Mouse (Mus musculus) gastrocnemius, postnatal 14 days (tissue): ENCODE measurements around the gene Ppp3cb. TPM values are rescaled to one million over a fixed set of nuclear protein-coding genes. Genes with fewer than 3 reads are reported as not detected.
A peak's percentile ranks its signal among the peaks of the same experiment; 100 is the strongest.

Source experiments
- DNase-seq: peaks from one replicate; pipeline ENCODE4 v3.0.0; 2021; ENCODE audit warnings: mixed read lengths
- intact Hi-C: fragments of 180-260 bp; cut with DNase I; formaldehyde crosslinking; loops from one replicate; pipeline ENCODE4 v1.15.1; 2025; ENCODE audit warnings: low total_unique reads
- total RNA-seq, 2 experiments: library from RNA; stranded (reverse); gene quantifications; 2 replicates each; pipeline ENCODE4 v1.2.3; 2021

The Ppp3cb gene
- total RNA-seq, 2 experiments from 2014 or later, result 101 to 107 TPM

DNA sequence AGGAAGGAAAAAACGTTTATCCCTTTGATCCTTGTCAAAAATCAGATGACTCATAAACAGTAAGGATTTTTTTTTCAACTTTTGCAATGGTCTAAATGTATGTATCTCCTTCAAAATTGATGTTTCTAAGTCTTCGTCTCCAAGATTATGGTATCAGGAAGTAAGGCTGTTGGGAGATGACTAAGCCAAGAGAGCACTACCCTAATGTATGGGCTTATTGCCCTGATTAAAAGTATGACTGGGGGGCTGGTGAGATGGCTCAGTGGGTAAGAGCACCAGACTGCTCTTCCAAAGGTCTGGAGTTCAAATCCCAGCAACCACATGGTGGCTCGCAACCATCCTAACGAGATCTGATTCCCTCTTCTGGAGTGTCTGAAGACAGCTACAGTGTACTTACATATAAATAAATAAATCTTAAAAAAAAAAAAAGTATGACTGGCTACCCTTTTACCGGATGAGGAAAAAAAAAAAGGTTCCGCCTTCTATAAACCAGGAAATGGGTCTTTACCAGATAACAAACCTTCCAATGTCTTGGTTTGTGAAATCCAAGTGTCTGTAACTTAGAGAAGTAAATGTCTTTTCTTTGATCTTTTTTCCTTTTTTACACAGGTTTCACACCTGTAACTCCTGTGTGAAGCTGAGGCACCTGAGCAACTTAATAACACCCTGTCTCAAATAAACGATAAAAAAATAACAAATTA lies 64.2 kb downstream of the Ppp3cb start:
- DNase-seq, result no peak
- intact Hi-C loops, result no loop called here

DNA sequence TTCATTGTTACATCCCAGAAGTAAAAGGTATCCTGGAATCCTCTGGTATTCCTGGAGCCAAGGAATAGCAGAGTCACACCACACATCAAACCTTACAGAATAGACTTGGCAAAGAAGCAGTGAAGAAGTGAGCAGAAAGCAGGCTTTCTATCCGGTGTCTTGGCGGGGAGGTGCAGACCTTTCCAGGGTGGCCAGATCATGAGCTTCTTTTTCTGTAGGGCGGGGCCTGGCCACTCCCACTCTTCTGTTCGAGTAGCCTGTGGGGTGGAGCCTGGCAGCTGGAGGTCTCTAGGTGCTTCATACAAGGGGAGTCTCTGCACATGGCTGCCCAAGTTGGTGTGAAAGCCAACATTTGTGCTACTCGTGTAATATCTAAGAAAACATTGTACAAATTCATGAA lies 65.2 kb downstream of the Ppp3cb start:
- no peak for DNase-seq
- intact Hi-C loops, result no loop called here

DNA sequence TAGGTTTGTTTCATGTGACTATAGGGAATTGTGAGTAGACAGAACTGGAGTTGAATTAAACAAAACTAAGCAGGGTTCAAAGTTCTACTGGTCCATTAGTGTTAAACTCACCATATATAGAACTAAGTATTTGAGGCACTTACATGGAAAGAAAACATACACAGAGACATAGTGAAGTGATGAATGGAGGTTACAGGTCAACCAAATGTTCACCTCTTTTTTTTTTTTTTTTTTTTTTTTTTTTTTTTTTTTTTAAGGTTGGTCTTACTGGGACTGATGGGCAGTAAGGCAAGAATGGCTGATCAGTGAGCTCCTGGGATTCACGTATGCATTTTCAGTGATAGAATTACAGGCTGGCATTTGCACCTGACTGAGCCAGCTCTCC lies 66.2 kb downstream of the Ppp3cb start:
- DNase-seq, result no peak
- intact Hi-C loops, result no loop called here

DNA sequence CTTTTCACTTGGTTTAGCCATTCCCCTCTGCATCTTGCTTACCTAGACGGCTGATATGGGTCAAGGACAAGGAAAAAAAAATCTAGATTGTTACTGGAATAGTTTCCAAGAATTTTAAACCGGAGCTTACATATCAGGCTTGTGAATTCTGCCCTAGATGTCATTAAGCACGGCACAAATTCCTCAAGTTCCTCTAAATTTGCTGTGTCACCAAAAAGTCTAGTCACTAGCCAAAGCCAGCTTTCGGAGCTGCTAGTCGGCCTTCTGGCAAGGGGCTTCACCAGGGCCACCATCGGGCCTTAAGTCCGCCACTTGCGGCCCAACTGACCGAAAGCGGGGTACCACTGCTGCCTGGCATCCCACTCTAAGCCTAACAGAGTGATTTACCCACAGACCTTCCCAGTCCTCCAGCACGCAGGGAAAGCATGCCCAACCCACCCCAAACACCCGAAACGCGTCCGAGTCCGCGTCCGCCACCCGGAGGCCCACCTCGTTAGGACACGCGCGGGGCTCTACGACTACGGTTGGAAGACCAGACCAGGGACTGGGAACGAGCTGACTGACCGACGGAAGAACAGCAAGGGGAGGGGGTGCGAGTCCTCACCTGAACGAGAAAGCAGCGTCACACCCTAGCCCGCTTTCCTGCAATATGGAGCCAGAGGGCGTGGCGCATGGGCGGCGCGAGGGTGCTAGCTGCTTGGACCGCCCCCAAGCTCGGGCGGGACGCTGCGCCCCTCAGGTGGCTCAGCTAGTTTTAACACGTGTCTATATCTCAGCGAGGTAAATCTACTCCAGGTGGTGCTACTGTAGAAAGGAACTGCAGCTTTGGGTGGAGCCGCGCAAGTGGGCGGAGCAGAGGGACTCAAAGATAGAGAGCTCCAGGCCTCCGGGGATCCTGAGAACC lies 66.8 kb downstream of the Ppp3cb start, which contains the start of gene Anxa7:
Anxa7 (minus strand) TSS at position 843 of the 904 bp plus-strand sequence.
- peak; percentile 59 for DNase-seq
- intact Hi-C loops, result no loop called here

DNA sequence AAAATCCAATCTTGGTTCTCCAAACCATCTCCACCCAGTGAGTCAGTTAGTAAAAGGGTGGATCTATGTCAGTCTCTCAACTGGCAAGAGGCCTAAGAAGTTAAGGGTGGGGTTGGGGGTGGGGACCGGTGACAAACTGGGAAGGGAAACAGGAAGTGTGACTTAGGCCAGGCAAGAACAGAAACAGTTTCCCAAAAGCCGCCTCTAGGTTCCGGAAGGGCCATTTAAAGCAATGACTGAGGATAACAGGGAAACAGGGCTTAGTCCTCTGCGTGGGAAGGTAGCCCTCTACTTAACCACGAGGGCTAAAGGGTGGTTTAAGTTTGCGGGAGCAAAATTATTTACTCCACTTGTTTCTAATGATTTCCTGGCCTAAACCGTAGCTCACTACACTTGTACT lies 67.6 kb downstream of the Ppp3cb start:
- intact Hi-C loops, result no loop called here
- DNase-seq, result peak; percentile 34

DNA sequence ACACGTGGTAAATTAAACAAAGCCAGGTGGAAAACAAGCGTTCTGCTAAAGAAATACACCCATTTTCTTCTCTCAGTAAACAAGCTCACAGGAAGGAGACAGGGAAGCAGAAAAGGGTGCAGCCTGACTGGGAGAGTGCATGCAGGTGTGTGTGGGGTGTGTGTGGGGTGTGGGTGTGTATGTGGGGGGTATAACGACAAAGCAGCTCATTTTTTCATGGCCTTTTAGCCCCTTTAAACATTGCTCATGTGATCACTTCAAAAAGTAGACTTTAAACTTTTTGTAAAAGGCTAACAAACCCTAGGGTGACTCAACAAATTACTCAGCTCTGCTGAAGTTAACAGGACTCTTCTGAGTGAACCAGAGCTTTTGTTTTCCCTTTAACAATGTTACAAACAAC lies 68.0 kb downstream of the Ppp3cb start:
- DNase-seq, result no peak
- intact Hi-C loops, result no loop called here

DNA sequence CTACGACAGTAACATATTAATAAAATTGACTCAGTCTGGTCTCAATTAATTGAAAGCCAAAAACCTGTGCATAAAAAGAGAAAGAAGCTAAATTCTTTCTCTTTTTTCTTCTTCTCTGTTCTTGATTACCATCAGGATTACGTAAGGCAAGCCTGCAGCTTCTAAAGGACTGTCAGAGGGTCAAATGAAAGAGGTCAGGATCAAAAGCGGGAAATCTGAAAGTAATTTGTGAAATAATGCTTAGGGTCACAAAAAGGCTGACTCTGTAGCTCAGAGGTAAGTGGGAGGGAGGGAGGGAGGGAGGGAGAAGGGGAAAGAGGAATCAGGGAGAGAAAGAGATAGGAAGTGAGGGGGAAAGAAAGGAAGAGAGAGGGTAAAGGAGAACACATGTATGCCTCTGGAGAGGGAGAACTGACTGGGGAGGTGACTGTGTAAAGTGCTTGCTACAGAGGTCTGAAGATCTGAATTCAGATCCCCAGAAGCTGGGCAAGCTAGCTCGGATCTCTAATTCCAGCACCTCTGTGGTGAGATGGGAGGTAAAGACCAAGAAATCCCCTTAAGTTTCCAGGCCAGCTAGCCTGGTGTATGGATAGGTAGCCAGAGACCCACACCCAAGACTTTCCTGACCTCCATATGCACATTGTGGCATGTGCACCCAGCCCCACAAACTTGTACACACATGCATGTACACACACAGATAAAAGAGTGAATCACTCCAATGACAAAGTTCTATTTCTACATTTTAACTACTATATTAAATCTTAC lies 68.9 kb downstream of the Ppp3cb start:
- intact Hi-C loops, result no loop called here
- no peak for DNase-seq

DNA sequence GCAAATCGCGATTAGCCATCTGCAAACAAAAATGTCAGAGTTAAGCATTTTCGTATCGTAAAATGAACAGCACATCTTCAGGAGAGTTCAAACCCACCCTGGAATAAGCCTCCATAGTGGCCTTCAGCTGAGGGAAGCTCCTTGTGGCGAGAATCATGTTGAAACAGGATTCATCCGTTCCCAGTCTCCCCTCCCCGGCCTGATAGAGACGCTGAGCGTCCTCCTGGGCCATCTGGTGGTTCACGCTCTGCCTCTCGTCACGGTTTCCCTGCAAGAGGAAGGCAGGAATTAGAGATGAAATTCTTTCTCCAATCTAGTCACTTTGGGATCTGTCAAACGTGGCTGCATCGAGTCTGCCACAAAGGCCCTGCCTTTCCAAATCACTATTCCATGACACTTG lies 86.2 kb downstream of the Ppp3cb start:
- no peak for DNase-seq
- intact Hi-C loops, result no loop called here

DNA sequence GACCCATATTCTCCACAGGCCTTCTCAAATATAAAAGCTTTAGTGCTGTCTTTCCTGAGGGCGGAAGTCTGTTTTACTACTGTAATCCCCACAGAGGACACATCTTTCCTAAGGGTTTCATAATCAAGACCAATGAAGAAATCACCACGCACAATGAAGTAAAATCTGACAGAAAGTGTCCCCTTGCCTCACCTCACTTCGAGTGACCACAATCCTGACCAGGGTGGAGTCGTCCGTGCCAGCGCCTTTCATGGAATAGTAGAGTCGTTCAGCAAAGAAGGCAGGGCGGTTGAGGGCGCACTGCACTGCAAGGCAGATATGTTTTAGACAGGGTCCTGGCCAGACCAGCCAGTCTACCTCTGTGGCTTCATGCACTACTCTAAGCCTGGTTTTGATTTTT lies 88.0 kb downstream of the Ppp3cb start:
- no peak for DNase-seq
- intact Hi-C loops, result no loop called here

DNA sequence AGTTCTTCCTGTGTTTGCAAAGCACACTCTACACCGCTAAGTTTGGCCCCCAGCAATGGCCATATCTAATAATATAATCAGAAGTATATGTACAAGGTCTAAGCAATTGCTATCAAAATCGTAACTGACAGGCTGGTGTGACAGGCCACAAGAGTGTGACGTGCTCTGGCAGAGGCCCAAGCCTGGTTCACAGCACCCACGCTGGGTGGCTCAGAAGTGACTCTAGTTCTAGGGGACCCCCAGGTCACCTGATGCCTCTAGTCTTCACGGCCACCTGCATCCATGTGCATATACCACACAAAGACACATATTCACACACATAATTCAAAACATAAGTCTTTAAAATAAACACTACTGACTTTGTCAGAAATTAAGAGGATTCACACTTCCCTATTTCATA lies 93.4 kb downstream of the Ppp3cb start:
- intact Hi-C loops, result no loop called here
- DNase-seq, result no peak

DNA sequence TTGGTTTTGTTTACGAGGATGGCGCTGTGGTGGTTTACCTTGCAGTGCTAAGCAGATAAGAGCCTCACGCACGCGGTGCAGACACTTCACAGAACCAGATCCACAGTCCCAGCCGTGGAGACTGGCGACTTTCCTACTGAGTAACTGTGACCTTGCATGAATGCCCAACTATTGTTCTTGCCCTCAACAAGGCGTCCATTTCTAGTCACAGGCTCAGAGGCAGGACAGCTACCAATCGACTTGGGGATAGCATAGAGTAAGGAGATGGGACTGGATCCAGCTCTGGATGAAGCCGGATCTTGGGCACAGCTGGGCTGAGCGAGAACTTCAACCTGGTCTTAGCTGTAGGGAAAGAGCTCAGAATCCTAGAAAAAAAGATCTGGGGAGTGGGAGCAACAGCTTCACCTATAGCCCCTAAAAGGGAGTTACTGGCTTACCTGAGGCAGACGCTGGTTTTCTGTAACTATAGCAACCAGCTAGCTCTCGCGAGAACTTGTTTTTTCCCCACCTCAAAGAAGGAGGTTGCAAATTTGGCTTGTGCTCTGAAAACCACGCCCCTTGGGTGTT lies 94.5 kb downstream of the Ppp3cb start, which contains the start of gene Cfap70:
Cfap70 (minus strand) TSS at position 462 of the 567 bp plus-strand sequence.
- intact Hi-C loops, result no loop called here
- DNase-seq, result peak; percentile 39

DNA sequence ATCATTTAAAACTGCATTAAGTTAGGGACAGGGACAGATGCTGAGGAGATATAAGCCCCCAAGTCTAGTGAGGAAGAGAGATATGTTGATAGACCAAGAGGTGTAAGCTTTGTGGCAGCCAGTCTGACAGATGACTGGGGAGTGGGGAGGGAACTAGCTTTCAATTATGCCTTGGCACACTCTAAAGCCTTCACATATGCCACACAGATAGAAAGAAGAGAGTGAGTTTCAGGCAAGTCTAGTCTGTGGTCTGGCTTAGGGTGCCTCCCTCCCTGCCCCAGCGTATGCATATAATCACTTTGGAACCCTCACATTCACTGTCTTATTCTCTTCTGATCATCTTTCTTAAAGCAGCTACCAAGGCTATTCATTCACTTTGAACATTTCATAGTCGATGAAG lies 95.1 kb downstream of the Ppp3cb start:
- intact Hi-C loops, result no loop called here
- no peak for DNase-seq

Other genes with a start within 250 kb of the Ppp3cb start
- 10 to 100 TPM; 27.1 to 30.5 TPM for gene Ecd, start 198.5 kb downstream of the Ppp3cb start, total RNA-seq
- gene Fam149b, start 198.4 kb downstream of the Ppp3cb start, total RNA-seq, result 10 to 100 TPM; 14.7 to 17.2 TPM
- 1 to 10 TPM; 9.2 to 9.9 TPM for gene Dnajc9, start 157.7 kb downstream of the Ppp3cb start, total RNA-seq
- 10 to 100 TPM; 40.1 to 47.6 TPM for gene Mrps16, start 152.9 kb downstream of the Ppp3cb start, total RNA-seq
- gene Cfap70, start 94.3 kb downstream of the Ppp3cb start, total RNA-seq, result under 1 TPM; 0.09 to 0.16 TPM
- gene Anxa7, start 66.4 kb downstream of the Ppp3cb start, total RNA-seq, result 10 to 100 TPM; 26.2 TPM
- gene Mss51, start 49.7 kb downstream of the Ppp3cb start, total RNA-seq, result 1 to 10 TPM; 3.2 to 5.8 TPM
- gene Usp54, start 94.5 kb upstream of the Ppp3cb start, total RNA-seq, result 10 to 100 TPM in 1 of 2 experiments, 1 to 10 TPM in 1; 4.4 to 11.2 TPM
- gene Myoz1, start 110.0 kb upstream of the Ppp3cb start, total RNA-seq, result 1,000 to 10,000 TPM; 1,986 to 2,341 TPM
- gene Synpo2l, start 121.8 kb upstream of the Ppp3cb start, total RNA-seq, result 100 to 1,000 TPM; 197 to 244 TPM
- 10 to 100 TPM; 56.7 to 60.1 TPM for gene Sec24c, start 127.7 kb upstream of the Ppp3cb start, total RNA-seq
- gene Fut11, start 148.4 kb upstream of the Ppp3cb start, total RNA-seq, result 1 to 10 TPM; 6.6 to 7.0 TPM
- 100 to 1,000 TPM in 1 of 2 experiments, 10 to 100 TPM in 1; 98.5 to 106 TPM for gene Chchd1, start 156.4 kb upstream of the Ppp3cb start, total RNA-seq
- 10 to 100 TPM; 31.7 to 38.8 TPM for gene Zswim8, start 161.0 kb upstream of the Ppp3cb start, total RNA-seq
- gene Ndst2, start 188.0 kb upstream of the Ppp3cb start, total RNA-seq, result 1 to 10 TPM; 7.8 to 8.7 TPM
- 100 to 1,000 TPM; 114 to 117 TPM for gene Camk2g, start 247.5 kb upstream of the Ppp3cb start, total RNA-seq